Mouse (Mus musculus) forebrain, embryonic 14.5 days (tissue): ENCODE data around the gene Lsm5. TPM values are rescaled to one million over a fixed set of nuclear protein-coding genes. Genes with fewer than 3 reads are reported as not detected.

Source experiments
- ATAC-seq: fragments of 200-750 bp; cut with Nextera tagmentation; 2 replicates; pipeline ENCODE4 v1.8.0; 2017; ENCODE audit warnings: mild to moderate bottlenecking, moderate library complexity
- DNase-seq: peaks from one replicate; pipeline ENCODE4 v3.0.0-alpha.2; 2015; ENCODE audit warnings: low spot score
- H3K27ac ChIP-seq: fragments of 300-500 bp; sonication (generic); 2 replicates; pipeline ENCODE4 v1.5.1; 2014; ENCODE audit warnings: low read depth, mild to moderate bottlenecking, control low read depth, low read length, moderate library complexity
- H3K27me3 ChIP-seq: fragments of 300-500 bp; sonication (generic); replicated peaks from 2 replicates; pipeline ENCODE4 v1.6.1; 2014; ENCODE audit warnings: low read length, control low read depth, mixed read lengths; ENCODE audit not compliant: control insufficient read depth, insufficient read depth
- H3K36me3 ChIP-seq: fragments of 300-500 bp; sonication (generic); 2 replicates; pipeline ENCODE4 v1.6.1; 2014; ENCODE audit warnings: low read length, control low read depth; ENCODE audit not compliant: control insufficient read depth, insufficient read depth
- H3K4me1 ChIP-seq: fragments of 300-500 bp; sonication (generic); 2 replicates; pipeline ENCODE4 v1.6.1; 2014; ENCODE audit warnings: antibody characterized with exemption, low read length, control low read depth; ENCODE audit not compliant: control insufficient read depth, insufficient read depth
- H3K4me2 ChIP-seq: fragments of 300-500 bp; sonication (generic); 2 replicates; pipeline ENCODE4 v1.6.1; 2014; ENCODE audit warnings: mild to moderate bottlenecking, control low read depth, low read length
- H3K4me3 ChIP-seq: fragments of 300-500 bp; sonication (generic); 2 replicates; pipeline ENCODE4 v1.5.1; 2014; ENCODE audit warnings: low read depth, low read length, control low read depth
- H3K9ac ChIP-seq: fragments of 300-500 bp; sonication (generic); 2 replicates; pipeline ENCODE4 v1.6.1; 2014; ENCODE audit warnings: mild to moderate bottlenecking, low read length, control low read depth, moderate library complexity
- H3K9me3 ChIP-seq: fragments of 300-500 bp; sonication (generic); replicated peaks from 2 replicates; pipeline ENCODE4 v1.6.1; 2016; ENCODE audit warnings: low read length, control low read depth, mixed read lengths; ENCODE audit not compliant: control insufficient read depth
- WGBS: fragments of 180-500 bp; shearing (Covaris S2); extraction: QIAGEN DNeasy Blood & Tissue Kit; methylation state at CpG from one replicate; pipeline ENCODE4 v1.1.7; 2014; 5-methylcytosine and 5-hydroxymethylcytosine counted together
- polyA plus RNA-seq: library from polyadenylated mRNA; unstranded; fragments of >200 nt; fragmentation: Nextera tagmentation; extraction: Ambion mirVana; gene quantifications from 2 replicates; pipeline ENCODE4 v1.2.1, GENCODE M21; 2014

Lsm5 gene
- polyA plus RNA-seq = 113 and 121 TPM in 2 replicates

GRCm38 (mm10) chr6:56703931-56704900 lies at the start of gene Lsm5:
Gene Lsm5 (minus strand): TSS chr6:56704710.
- ATAC-seq (peak; percentile 94), DNase-seq (peak; percentile 97)
- no peaks in the 10 kb centered on the region for H3K36me3 ChIP-seq
- 1% methylated on average over 46 of the region's 46 CpGs for WGBS
- H3K27me3 ChIP-seq = no peaks in the 10 kb centered on the region
- peak within 1 kb of the TSS; percentile 76 for H3K4me2 ChIP-seq
- 0 out of 2 replicates have a peak, but pooled peaks cover 2% of the 10 kb centered on the region for H3K4me1 ChIP-seq
- no peaks in the 10 kb centered on the region for H3K9me3 ChIP-seq
- H3K27ac ChIP-seq = 0 out of 2 replicates have a peak within 1 kb of the TSS, but pooled peaks have one; percentile 24
- peak within 1 kb of the TSS; percentile 68 for H3K9ac ChIP-seq
- peak within 1 kb of the TSS; percentile 68 for H3K4me3 ChIP-seq

DNA sequence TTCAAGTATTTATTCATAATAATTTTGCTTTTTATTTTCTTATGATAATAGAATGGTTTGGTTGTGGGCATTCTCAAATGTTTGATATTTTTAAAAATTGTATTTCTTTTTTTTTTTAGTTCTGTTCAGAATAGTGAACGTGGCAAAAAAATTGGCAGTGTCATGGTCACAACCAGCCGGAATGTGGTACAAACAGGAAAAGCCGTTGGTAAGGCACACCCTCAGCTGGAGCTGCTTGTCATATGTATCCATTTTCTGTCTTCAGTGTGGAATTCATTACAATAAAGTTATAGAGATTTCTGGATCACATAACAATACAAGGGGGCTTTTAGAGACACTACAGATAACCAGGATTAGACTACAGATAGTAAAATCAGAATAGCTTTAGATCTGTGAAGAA lies 49.2 kb upstream of the Lsm5 start:
- Histone ChIP-seq H3K4me2 (no peak overlapping the region), H3K9ac (no peak overlapping the region), H3K27ac (no peak overlapping the region), H3K4me3 (no peak overlapping the region), H3K9me3 (no peaks in the 10 kb centered on the region), H3K36me3 (peaks cover 61% of the 10 kb centered on the region), H3K4me1 (no peaks in the 10 kb centered on the region), H3K27me3 (no peaks in the 10 kb centered on the region)
- no peak for DNase-seq
- WGBS = 94% methylated on average over 3 of the region's 3 CpGs
- ATAC-seq = no peak

- Histone ChIP-seq H3K4me2 (no peak overlapping the region), H3K4me3 (no peak overlapping the region), H3K27ac (no peak overlapping the region), H3K27me3 (no peaks in the 10 kb centered on the region), H3K9me3 (no peaks in the 10 kb centered on the region), H3K4me1 (no peaks in the 10 kb centered on the region), H3K9ac (no peak overlapping the region), H3K36me3 (peaks cover 22% of the 10 kb centered on the region)
- DNase-seq (peak; percentile 94), ATAC-seq (peak; percentile 89)
- 33% methylated on average over 5 of the region's 5 CpGs for WGBS
Measured at GRCm38 (mm10) chr6:56745950-56746543, 41.5 kb upstream of the Lsm5 start.

DNA sequence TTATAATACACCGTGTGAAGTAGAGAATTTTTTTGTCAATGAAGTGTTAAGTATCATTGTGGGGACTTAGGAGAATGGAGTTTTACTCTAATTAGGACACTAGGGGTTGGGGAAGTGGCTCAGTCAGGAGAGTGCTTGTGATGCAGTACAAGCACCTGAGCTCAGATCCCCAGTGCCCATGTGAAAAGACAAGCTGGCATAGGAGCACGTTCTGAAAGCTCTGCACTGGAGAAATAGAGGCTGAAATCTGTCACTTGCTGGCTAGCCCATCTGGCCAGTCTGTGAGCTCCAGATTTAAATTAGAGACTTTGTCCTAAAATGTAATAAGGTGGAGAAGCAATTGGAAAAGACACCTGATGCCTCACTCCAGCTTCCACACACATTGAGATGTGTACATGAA lies 28.0 kb upstream of the Lsm5 start:
- Histone ChIP-seq H3K4me2 (no peak overlapping the region), H3K27ac (no peak overlapping the region), H3K9ac (no peak overlapping the region), H3K4me3 (no peak overlapping the region), H3K36me3 (peaks cover 69% of the 10 kb centered on the region), H3K4me1 (no peaks in the 10 kb centered on the region), H3K9me3 (no peaks in the 10 kb centered on the region), H3K27me3 (no peaks in the 10 kb centered on the region)
- DNase-seq (peak; percentile 50), ATAC-seq (peak; percentile 50; the same call in 1 of the 2 replicates)
- WGBS = 61% methylated on average over 2 of the region's 2 CpGs

DNA sequence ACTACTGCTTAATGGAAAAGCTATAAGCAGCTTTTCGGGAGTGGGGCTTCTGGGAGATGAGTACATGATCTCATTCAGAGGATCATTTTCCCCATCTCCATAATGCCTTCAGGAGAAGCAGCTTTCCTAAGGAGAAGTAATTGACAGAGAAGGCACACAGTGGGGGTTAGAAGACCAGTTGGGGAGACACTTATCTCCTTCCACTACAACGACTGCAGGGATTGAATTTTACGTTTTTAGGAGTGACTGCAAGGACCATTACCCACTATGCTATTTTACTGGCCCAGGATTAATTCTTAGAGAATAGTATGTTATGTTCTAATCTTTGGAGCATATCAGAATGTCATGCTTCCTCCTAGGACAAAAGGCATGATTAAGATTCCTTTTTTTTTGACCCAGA lies 16.4 kb upstream of the Lsm5 start:
- DNase-seq (no peak), ATAC-seq (no peak)
- H3K27me3 ChIP-seq = no peaks in the 10 kb centered on the region
- no peak overlapping the region for H3K9ac ChIP-seq
- WGBS = 60% methylated on average over 3 of the region's 3 CpGs
- no peak overlapping the region for H3K4me3 ChIP-seq
- H3K9me3 ChIP-seq = no peaks in the 10 kb centered on the region
- H3K36me3 ChIP-seq = peaks cover 21% of the 10 kb centered on the region
- no peak overlapping the region for H3K4me2 ChIP-seq
- peaks cover 8% of the 10 kb centered on the region for H3K4me1 ChIP-seq
- H3K27ac ChIP-seq = no peak overlapping the region

- H3K9me3 ChIP-seq = no peaks in the 10 kb centered on the region
- no peak overlapping the region for H3K4me3 ChIP-seq
- H3K9ac ChIP-seq = no peak overlapping the region
- no peak overlapping the region for H3K27ac ChIP-seq
- no peak for DNase-seq
- peaks cover 9% of the 10 kb centered on the region; the same call in 1 of the 2 replicates for H3K36me3 ChIP-seq
- 87% methylated on average over 1 of the region's 1 CpGs for WGBS
- peaks cover 8% of the 10 kb centered on the region for H3K4me1 ChIP-seq
- H3K27me3 ChIP-seq = no peaks in the 10 kb centered on the region
- H3K4me2 ChIP-seq = no peak overlapping the region
- ATAC-seq = no peak
Measured at GRCm38 (mm10) chr6:56719071-56719470, 14.6 kb upstream of the Lsm5 start.

- Histone ChIP-seq H3K27me3 (no peaks in the 10 kb centered on the region), H3K4me2 (peak overlapping the region; percentile 70), H3K27ac (peak overlapping the region; percentile 96), H3K9ac (peak overlapping the region; percentile 88), H3K4me3 (peak overlapping the region; percentile 75), H3K4me1 (peaks cover 8% of the 10 kb centered on the region), H3K9me3 (no peaks in the 10 kb centered on the region), H3K36me3 (no peaks in the 10 kb centered on the region)
- WGBS = 0% methylated on average over 25 of the region's 25 CpGs
- DNase-seq (peak; percentile 90), ATAC-seq (no peak; the same call in 1 of the 2 replicates)
Measured at GRCm38 (mm10) chr6:56715270-56715666, 10.8 kb upstream of the Lsm5 start.

DNA sequence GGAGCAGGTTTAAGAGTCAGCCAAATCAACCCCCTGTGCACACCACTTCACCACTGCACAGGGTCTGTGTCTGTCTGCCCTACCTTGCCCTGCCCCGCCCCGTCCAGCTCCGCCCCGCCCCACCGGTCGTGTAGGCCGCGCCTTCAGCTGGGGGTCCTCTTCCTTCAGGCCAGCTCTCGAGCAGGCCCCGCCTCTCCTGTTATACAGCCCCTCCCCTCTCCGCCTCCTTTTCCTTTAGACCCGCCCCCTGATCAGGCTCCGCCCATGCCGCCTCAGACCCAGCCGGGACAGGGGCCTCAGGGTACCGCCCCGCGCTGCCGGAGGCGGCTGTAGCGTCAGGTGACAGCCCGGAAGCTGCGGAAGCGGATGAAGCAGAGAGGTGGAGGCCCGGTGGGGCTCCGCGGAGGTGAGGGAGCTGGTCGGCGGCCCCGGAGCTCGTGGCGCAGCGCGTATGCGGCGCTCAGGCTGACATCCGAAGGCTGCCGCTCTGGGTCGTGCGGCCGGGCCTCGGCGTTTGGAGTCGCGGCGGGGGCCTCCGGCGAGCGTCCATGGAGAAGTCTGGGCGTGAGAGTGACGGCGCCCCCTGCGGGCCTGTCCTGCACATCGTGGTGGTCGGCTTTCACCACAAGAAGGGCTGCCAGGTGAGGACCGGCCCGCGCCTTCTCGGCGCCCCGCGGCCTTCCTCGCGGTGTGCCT lies 10.2 kb upstream of the Lsm5 start, which contains the start of gene Avl9:
Gene Avl9, plus strand, starts transcription at position 326 of the 696 bp plus-strand sequence.
- no peaks in the 10 kb centered on the region for H3K36me3 ChIP-seq
- peak within 1 kb of the TSS; percentile 88 for H3K9ac ChIP-seq
- WGBS = under 1% methylated on average over 51 of the region's 64 CpGs
- peak within 1 kb of the TSS; percentile 75 for H3K4me3 ChIP-seq
- H3K4me2 ChIP-seq = peak within 1 kb of the TSS; percentile 70
- H3K27me3 ChIP-seq = no peaks in the 10 kb centered on the region
- ATAC-seq = peak; percentile 98
- peaks cover 8% of the 10 kb centered on the region for H3K4me1 ChIP-seq
- H3K27ac ChIP-seq = peak within 1 kb of the TSS; percentile 96
- peak; percentile 97 for DNase-seq
- H3K9me3 ChIP-seq = no peaks in the 10 kb centered on the region
